Mouse (Mus musculus): ENCODE measurements at regions not wholly inside any gene's neighbourhood (a gene's known extent, or its start where the extent isn't known, plus 50 kb on each side); places are given as distances from the start of the nearest gene placed in this dataset.

DNA sequence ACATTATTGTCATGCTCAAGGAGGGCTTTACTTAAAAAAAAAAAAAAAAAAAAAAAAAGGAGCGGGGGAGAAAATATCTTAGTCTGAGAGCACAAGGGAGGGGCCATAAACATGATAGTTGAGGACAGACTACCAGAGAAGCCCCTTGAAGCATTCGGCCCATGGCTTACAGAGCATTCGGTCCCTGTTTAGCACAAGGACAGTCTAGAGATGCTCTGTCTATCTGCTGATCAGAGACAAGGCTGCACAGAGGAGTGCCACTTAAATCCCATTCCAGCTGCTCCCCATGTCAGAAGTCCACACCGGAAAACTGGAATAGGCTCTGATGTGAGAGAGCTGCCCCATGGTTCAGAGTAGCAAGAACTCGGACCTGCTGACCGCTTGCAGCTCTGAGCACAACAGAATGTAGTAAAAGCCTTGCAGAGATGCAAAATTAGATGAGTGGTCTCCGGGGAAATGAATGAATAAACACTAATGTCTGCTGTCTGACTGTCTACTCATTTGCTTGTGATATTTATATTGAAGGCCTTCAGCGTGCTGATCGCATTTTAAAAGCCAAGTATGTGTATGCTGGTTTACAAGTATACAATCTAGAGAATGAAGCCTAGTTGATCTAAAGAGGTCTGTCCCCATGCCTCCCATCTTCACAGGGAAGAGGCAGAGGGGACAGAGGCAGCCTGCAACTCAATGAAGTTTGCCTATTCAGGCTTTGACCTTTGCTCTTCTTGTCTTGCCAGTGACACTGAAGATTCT is 158.4 kb upstream of the Zbtb20 start:
- Histone ChIP-seq H3K4me3 (ENCODE audit: insufficient read depth, low read length) (no peak overlapping the region), H3K4me1 (ENCODE audit: control insufficient read depth, insufficient read depth, low read length) (peaks cover 8% of the 10 kb centered on the region), H3K27ac (ENCODE audit: insufficient read depth, low read length) (no peak overlapping the region)
- no peak for TF ChIP-seq CTCF (IDR thresholded peaks at IDR 0.05; ENCODE audit: borderline replicate concordance, insufficient read depth, low read length)
- TF ChIP-seq POLR2A (IDR thresholded peaks at IDR 0.05; ENCODE audit: low read depth, low read length) = no peak

- Histone ChIP-seq H3K27ac (ENCODE audit: insufficient read depth, low read length) (no peak overlapping the region), H3K4me1 (ENCODE audit: control insufficient read depth, insufficient read depth, low read length) (no peaks in the 10 kb centered on the region), H3K4me3 (ENCODE audit: insufficient read depth, low read length) (no peak overlapping the region)
- no peak for TF ChIP-seq CTCF (IDR thresholded peaks at IDR 0.05; ENCODE audit: borderline replicate concordance, insufficient read depth, low read length)
- no peak for TF ChIP-seq POLR2A (IDR thresholded peaks at IDR 0.05; ENCODE audit: low read depth, low read length)
These were observed 173.0 kb upstream of the Zbtb20 start for GRCm38 (mm10) chr16:42702676-42703075.

GRCm38 (mm10) chr16:42681196-42681595 is 194.5 kb upstream of the Zbtb20 start:
- TF ChIP-seq CTCF (IDR thresholded peaks at IDR 0.05; ENCODE audit: borderline replicate concordance, insufficient read depth, low read length) = no peak
- Histone ChIP-seq H3K4me1 (ENCODE audit: control insufficient read depth, insufficient read depth, low read length) (peaks cover 5% of the 10 kb centered on the region), H3K4me3 (ENCODE audit: insufficient read depth, low read length) (no peak overlapping the region), H3K27ac (ENCODE audit: insufficient read depth, low read length) (no peak overlapping the region)

- Histone ChIP-seq H3K27ac (ENCODE audit: insufficient read depth, low read length) (peak overlapping the region; percentile 97), H3K4me1 (ENCODE audit: control insufficient read depth, insufficient read depth, low read length) (peaks cover 9% of the 10 kb centered on the region), H3K4me3 (ENCODE audit: insufficient read depth, low read length) (no peak overlapping the region)
- TF ChIP-seq CTCF (IDR thresholded peaks at IDR 0.05; ENCODE audit: borderline replicate concordance, insufficient read depth, low read length) (no peak), POLR2A (IDR thresholded peaks at IDR 0.05; ENCODE audit: low read depth, low read length) (no peak)
These were observed 198.5 kb upstream of the Zbtb20 start for GRCm38 (mm10) chr16:42677211-42677610.

DNA sequence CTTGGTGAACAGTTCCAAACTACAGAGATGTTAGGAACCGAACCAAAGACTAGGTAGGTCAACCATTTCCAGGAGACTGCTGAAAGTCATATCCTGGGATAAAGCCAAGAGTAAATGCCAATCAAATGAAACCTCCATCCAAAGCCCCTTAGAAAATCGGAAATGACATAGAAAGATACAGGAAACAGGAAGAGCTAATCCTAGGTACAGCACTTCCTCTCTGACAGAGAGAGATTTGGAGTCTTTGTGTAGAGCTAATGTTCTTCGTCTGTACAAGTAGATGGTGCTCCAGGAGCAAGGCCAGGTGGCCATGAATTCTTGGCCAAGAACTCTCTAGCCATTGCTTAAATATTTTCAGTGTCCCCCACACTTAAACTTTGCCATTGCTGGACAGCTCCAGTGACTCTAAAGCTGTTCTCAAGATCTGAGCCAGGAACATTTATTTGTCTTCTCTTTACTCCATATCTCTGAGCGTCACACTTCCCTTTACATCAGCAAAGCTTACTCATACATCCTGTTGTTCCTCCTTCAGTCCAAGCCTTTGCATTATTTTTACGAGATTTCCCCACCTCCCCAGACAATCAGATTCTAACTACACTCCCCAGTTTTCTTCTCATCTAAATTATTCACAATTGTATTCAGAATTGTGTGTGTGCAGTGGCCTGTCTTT is 199.1 kb upstream of the Zbtb20 start:
- Histone ChIP-seq H3K4me1 (ENCODE audit: control insufficient read depth, insufficient read depth, low read length) (peaks cover 9% of the 10 kb centered on the region), H3K4me3 (ENCODE audit: insufficient read depth, low read length) (no peak overlapping the region), H3K27ac (ENCODE audit: insufficient read depth, low read length) (peak overlapping the region; percentile 97)
- TF ChIP-seq CTCF (IDR thresholded peaks at IDR 0.05; ENCODE audit: borderline replicate concordance, insufficient read depth, low read length) = no peak
- TF ChIP-seq POLR2A (IDR thresholded peaks at IDR 0.05; ENCODE audit: low read depth, low read length) = no peak

GRCm38 (mm10) chr16:42675031-42675430 is 200.7 kb upstream of the Zbtb20 start:
- TF ChIP-seq POLR2A (IDR thresholded peaks at IDR 0.05; ENCODE audit: low read depth, low read length) = no peak
- no peak for TF ChIP-seq CTCF (IDR thresholded peaks at IDR 0.05; ENCODE audit: borderline replicate concordance, insufficient read depth, low read length)
- Histone ChIP-seq H3K27ac (ENCODE audit: insufficient read depth, low read length) (no peak overlapping the region), H3K4me3 (ENCODE audit: insufficient read depth, low read length) (no peak overlapping the region), H3K4me1 (ENCODE audit: control insufficient read depth, insufficient read depth, low read length) (peaks cover 9% of the 10 kb centered on the region)

DNA sequence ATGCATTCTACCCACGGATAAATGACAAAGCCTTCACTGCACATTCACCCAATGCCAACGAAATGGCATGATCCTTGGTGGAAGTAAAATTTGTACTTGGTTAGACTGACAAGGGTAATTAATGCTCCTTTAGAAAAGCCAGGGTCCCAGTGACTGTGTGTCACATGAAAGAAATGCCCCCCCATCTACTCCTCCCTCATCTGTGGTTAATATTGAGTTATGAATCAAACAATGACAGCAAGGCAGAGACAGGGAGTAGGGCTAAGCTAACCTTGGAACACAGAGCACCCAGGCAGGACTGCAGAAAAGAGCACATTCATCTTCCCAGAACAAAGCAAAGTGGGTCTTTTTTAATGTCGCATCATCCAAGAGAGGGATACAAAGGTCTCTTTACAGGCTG is 209.1 kb upstream of the Zbtb20 start:
- Histone ChIP-seq H3K4me1 (ENCODE audit: control insufficient read depth, insufficient read depth, low read length) (no peaks in the 10 kb centered on the region), H3K27ac (ENCODE audit: insufficient read depth, low read length) (no peak overlapping the region), H3K4me3 (ENCODE audit: insufficient read depth, low read length) (no peak overlapping the region)
- TF ChIP-seq POLR2A (IDR thresholded peaks at IDR 0.05; ENCODE audit: low read depth, low read length) (no peak), CTCF (IDR thresholded peaks at IDR 0.05; ENCODE audit: borderline replicate concordance, insufficient read depth, low read length) (no peak)

- Histone ChIP-seq H3K27ac (ENCODE audit: insufficient read depth, low read length) (no peak overlapping the region), H3K4me3 (ENCODE audit: insufficient read depth, low read length) (no peak overlapping the region), H3K4me1 (ENCODE audit: control insufficient read depth, insufficient read depth, low read length) (no peaks in the 10 kb centered on the region)
- TF ChIP-seq POLR2A (IDR thresholded peaks at IDR 0.05; ENCODE audit: low read depth, low read length) = no peak
- TF ChIP-seq CTCF (IDR thresholded peaks at IDR 0.05; ENCODE audit: borderline replicate concordance, insufficient read depth, low read length) = no peak
These were observed 223.6 kb upstream of the Zbtb20 start for GRCm38 (mm10) chr16:42651904-42652732.

DNA sequence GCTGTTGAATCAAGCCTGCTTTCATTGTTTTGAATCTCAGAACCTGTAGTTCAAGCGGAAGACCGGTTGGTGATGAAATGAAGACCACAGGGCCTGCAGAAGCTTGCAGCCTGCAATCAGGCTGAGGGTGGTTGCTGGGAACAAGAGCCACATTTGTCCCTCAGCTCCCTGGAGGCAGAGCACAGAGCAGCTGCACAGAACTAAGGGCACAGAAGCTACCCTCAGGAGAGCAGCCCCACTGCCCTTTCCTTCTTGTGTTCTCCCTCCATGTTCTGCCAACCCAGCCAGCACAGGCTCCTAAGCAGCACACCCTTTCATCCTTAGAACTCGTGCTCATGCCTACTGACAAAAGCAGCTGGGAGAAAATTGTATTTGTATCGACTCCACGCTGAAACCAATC is 225.9 kb upstream of the Zbtb20 start:
- Histone ChIP-seq H3K4me3 (ENCODE audit: insufficient read depth, low read length) (no peak overlapping the region), H3K4me1 (ENCODE audit: control insufficient read depth, insufficient read depth, low read length) (no peaks in the 10 kb centered on the region), H3K27ac (ENCODE audit: insufficient read depth, low read length) (no peak overlapping the region)
- TF ChIP-seq POLR2A (IDR thresholded peaks at IDR 0.05; ENCODE audit: low read depth, low read length) (no peak), CTCF (IDR thresholded peaks at IDR 0.05; ENCODE audit: borderline replicate concordance, insufficient read depth, low read length) (no peak)
